Mouse (Mus musculus): ENCODE results near the gene Dnah11. TPM values are rescaled to one million over a fixed set of nuclear protein-coding genes. Genes with fewer than 3 reads are reported as not detected.
A peak's percentile ranks its signal among the peaks of the same experiment; 100 is the strongest.

Dnah11 gene
- polyA plus RNA-seq, 1 experiment from 2014 or later = 0.10 TPM

- no peak for ATAC-seq (ENCODE audit: low read depth)
- Histone ChIP-seq H3K27me3 (peaks cover 3% of the 10 kb centered on the region; the same call in 1 of the 2 replicates), H3K4me2 (no peak overlapping the region), H3K9ac (no peak overlapping the region), H3K27ac (replicated peaks) (no peak overlapping the region), H3K4me3 (no peak overlapping the region), H3K9me3 (no peaks in the 10 kb centered on the region), H3K36me3 (no peaks in the 10 kb centered on the region), H3K4me1 (replicated peaks) (no peaks in the 10 kb centered on the region)
- WGBS = 72% methylated on average over 5 of the region's 5 CpGs
Observed at GRCm38 (mm10) chr12:118084134-118084533, 114.7 kb downstream of the Dnah11 start.

- Histone ChIP-seq H3K36me3 (no peaks in the 10 kb centered on the region), H3K4me2 (no peak overlapping the region), H3K4me3 (no peak overlapping the region), H3K9ac (no peak overlapping the region), H3K27me3 (peaks cover 3% of the 10 kb centered on the region; the same call in 1 of the 2 replicates), H3K27ac (replicated peaks) (no peak overlapping the region), H3K9me3 (no peaks in the 10 kb centered on the region), H3K4me1 (replicated peaks) (no peaks in the 10 kb centered on the region)
- 90% methylated on average over 6 of the region's 6 CpGs for WGBS
- ATAC-seq (ENCODE audit: low read depth) = no peak
Observed at GRCm38 (mm10) chr12:118080441-118080840, 118.4 kb downstream of the Dnah11 start.

- no peak overlapping the region for H3K4me3 ChIP-seq
- H3K9ac ChIP-seq = no peak overlapping the region
- no peaks in the 10 kb centered on the region for H3K4me1 ChIP-seq (replicated peaks)
- no peak overlapping the region for H3K4me2 ChIP-seq
- H3K36me3 ChIP-seq = no peaks in the 10 kb centered on the region
- 83% methylated on average over 9 of the region's 9 CpGs for WGBS
- no peak overlapping the region for H3K27ac ChIP-seq (replicated peaks)
- no peak for ATAC-seq (ENCODE audit: low read depth)
- peaks cover 3% of the 10 kb centered on the region; the same call in 1 of the 2 replicates for H3K27me3 ChIP-seq
- H3K9me3 ChIP-seq = no peaks in the 10 kb centered on the region
Observed at GRCm38 (mm10) chr12:118078434-118078989, 120.3 kb downstream of the Dnah11 start.

- no peak overlapping the region for H3K27ac ChIP-seq (replicated peaks)
- H3K4me3 ChIP-seq = no peak overlapping the region
- WGBS = 78% methylated on average over 3 of the region's 3 CpGs
- no peak overlapping the region for H3K9ac ChIP-seq
- ATAC-seq (ENCODE audit: low read depth) = no peak
- 0 out of 2 replicates have a peak, but pooled peaks cover 4% of the 10 kb centered on the region for H3K4me1 ChIP-seq (replicated peaks)
- no peaks in the 10 kb centered on the region for H3K36me3 ChIP-seq
- no peaks in the 10 kb centered on the region for H3K9me3 ChIP-seq
- H3K4me2 ChIP-seq = no peak overlapping the region
- peaks cover 3% of the 10 kb centered on the region; the same call in 1 of the 2 replicates for H3K27me3 ChIP-seq
Observed at GRCm38 (mm10) chr12:118076802-118077201, 122.0 kb downstream of the Dnah11 start.

GRCm38 (mm10) chr12:118072181-118072872 lies 126.5 kb downstream of the Dnah11 start:
- no peak overlapping the region for H3K27ac ChIP-seq (replicated peaks)
- H3K9ac ChIP-seq = no peak overlapping the region
- 64% methylated on average over 3 of the region's 3 CpGs for WGBS
- no peaks in the 10 kb centered on the region for H3K9me3 ChIP-seq
- no peak overlapping the region for H3K4me2 ChIP-seq
- H3K4me3 ChIP-seq = no peak overlapping the region
- no peaks in the 10 kb centered on the region for H3K36me3 ChIP-seq
- no peaks in the 10 kb centered on the region for H3K27me3 ChIP-seq
- 0 out of 2 replicates have a peak, but pooled peaks cover 4% of the 10 kb centered on the region for H3K4me1 ChIP-seq (replicated peaks)
- ATAC-seq (ENCODE audit: low read depth) = no peak

- 91% methylated on average over 1 of the region's 1 CpGs for WGBS
- Histone ChIP-seq H3K9me3 (no peaks in the 10 kb centered on the region), H3K4me2 (no peak overlapping the region), H3K27me3 (no peaks in the 10 kb centered on the region), H3K4me1 (replicated peaks) (0 out of 2 replicates have a peak, but pooled peaks cover 4% of the 10 kb centered on the region), H3K4me3 (no peak overlapping the region), H3K36me3 (no peaks in the 10 kb centered on the region), H3K9ac (no peak overlapping the region), H3K27ac (replicated peaks) (no peak overlapping the region)
- ATAC-seq (ENCODE audit: low read depth) = no peak
Observed at GRCm38 (mm10) chr12:118071667-118072066, 127.2 kb downstream of the Dnah11 start.

- Histone ChIP-seq H3K4me1 (replicated peaks) (0 out of 2 replicates have a peak, but pooled peaks cover 4% of the 10 kb centered on the region), H3K4me3 (no peak overlapping the region), H3K9ac (no peak overlapping the region), H3K4me2 (no peak overlapping the region), H3K27me3 (no peaks in the 10 kb centered on the region), H3K36me3 (no peaks in the 10 kb centered on the region), H3K27ac (replicated peaks) (no peak overlapping the region), H3K9me3 (no peaks in the 10 kb centered on the region)
- ATAC-seq (ENCODE audit: low read depth) = no peak
- WGBS = 72% methylated on average over 4 of the region's 4 CpGs
Observed at GRCm38 (mm10) chr12:118068785-118069184, 130.1 kb downstream of the Dnah11 start.

GRCm38 (mm10) chr12:118062343-118062742 lies 136.5 kb downstream of the Dnah11 start:
- Histone ChIP-seq H3K4me1 (replicated peaks) (no peaks in the 10 kb centered on the region), H3K9ac (no peak overlapping the region), H3K36me3 (no peaks in the 10 kb centered on the region), H3K4me2 (no peak overlapping the region), H3K27me3 (no peaks in the 10 kb centered on the region), H3K9me3 (no peaks in the 10 kb centered on the region), H3K27ac (replicated peaks) (no peak overlapping the region), H3K4me3 (no peak overlapping the region)
- no peak for ATAC-seq (ENCODE audit: low read depth)
- 91% methylated on average over 6 of the region's 6 CpGs for WGBS

GRCm38 (mm10) chr12:118056876-118057275 lies 142.0 kb downstream of the Dnah11 start:
- Histone ChIP-seq H3K36me3 (no peaks in the 10 kb centered on the region), H3K4me1 (replicated peaks) (no peaks in the 10 kb centered on the region), H3K27ac (replicated peaks) (no peak overlapping the region), H3K4me2 (no peak overlapping the region), H3K9ac (no peak overlapping the region), H3K27me3 (no peaks in the 10 kb centered on the region), H3K9me3 (no peaks in the 10 kb centered on the region), H3K4me3 (no peak overlapping the region)
- 56% methylated on average over 10 of the region's 10 CpGs for WGBS
- 0 out of 2 replicates have a peak, but pooled peaks have one; percentile 47 for ATAC-seq (ENCODE audit: low read depth)

- 0 out of 2 replicates have a peak, but pooled peaks cover 4% of the 10 kb centered on the region for H3K27me3 ChIP-seq
- no peak for ATAC-seq (ENCODE audit: low read depth)
- no peaks in the 10 kb centered on the region for H3K36me3 ChIP-seq
- 79% methylated on average over 4 of the region's 4 CpGs for WGBS
- no peak overlapping the region for H3K27ac ChIP-seq (replicated peaks)
- H3K4me2 ChIP-seq = no peak overlapping the region
- H3K9ac ChIP-seq = no peak overlapping the region
- H3K4me1 ChIP-seq (replicated peaks) = no peaks in the 10 kb centered on the region
- no peak overlapping the region for H3K4me3 ChIP-seq
- H3K9me3 ChIP-seq = no peaks in the 10 kb centered on the region
Observed at GRCm38 (mm10) chr12:118045381-118045780, 153.5 kb downstream of the Dnah11 start.

GRCm38 (mm10) chr12:118043130-118043647 lies 155.7 kb downstream of the Dnah11 start:
- Histone ChIP-seq H3K4me1 (replicated peaks) (no peaks in the 10 kb centered on the region), H3K4me2 (no peak overlapping the region), H3K27ac (replicated peaks) (no peak overlapping the region), H3K36me3 (no peaks in the 10 kb centered on the region), H3K27me3 (0 out of 2 replicates have a peak, but pooled peaks cover 4% of the 10 kb centered on the region), H3K4me3 (no peak overlapping the region), H3K9me3 (no peaks in the 10 kb centered on the region), H3K9ac (no peak overlapping the region)
- ATAC-seq (ENCODE audit: low read depth) = no peak
- 100% methylated on average over 1 of the region's 1 CpGs for WGBS

GRCm38 (mm10) chr12:118042196-118042595 lies 156.6 kb downstream of the Dnah11 start:
- no peaks in the 10 kb centered on the region for H3K9me3 ChIP-seq
- no peak overlapping the region for H3K9ac ChIP-seq
- H3K4me2 ChIP-seq = no peak overlapping the region
- H3K4me1 ChIP-seq (replicated peaks) = no peaks in the 10 kb centered on the region
- H3K4me3 ChIP-seq = no peak overlapping the region
- no peak overlapping the region for H3K27ac ChIP-seq (replicated peaks)
- ATAC-seq (ENCODE audit: low read depth) = no peak
- H3K27me3 ChIP-seq = 0 out of 2 replicates have a peak, but pooled peaks cover 4% of the 10 kb centered on the region
- WGBS = 90% methylated on average over 2 of the region's 2 CpGs
- H3K36me3 ChIP-seq = no peaks in the 10 kb centered on the region
